ENCODE assay signal across 22 mouse cellular contexts in the genomic region with DNA sequence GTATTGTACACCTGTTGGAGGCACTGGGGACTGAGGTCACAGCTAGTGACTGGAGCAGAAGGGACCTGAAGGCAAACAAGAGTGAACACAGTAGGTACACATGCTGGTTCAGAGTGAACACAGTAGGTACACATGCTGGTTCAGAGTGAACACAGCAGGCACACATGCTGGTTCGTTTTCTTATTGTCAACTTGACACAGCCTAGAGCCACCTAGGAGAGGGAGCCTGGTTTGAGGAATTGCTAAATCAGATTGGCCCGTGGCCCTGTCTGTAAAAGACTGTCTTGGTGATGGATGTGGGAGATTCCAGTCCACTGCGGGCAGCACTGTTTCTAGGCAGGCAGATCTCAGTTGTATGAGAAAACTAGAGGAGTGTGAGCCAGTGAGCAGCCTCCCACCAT. TPM values are rescaled to one million over a fixed set of nuclear protein-coding genes. Genes with fewer than 3 reads are reported as not detected.
DNase-seq lines count a peak whose midpoint lies in the region; ATAC-seq and TF ChIP-seq lines count a peak whose summit lies in the region.
"Had no signal": no experiment of that assay in that cellular context is flagged by ENCODE, and none has a peak within 500 bp of the region (broad histone marks: within the 10 kb centered on the region; RNA-seq: fewer than 3 reads in every experiment).

No protein-coding gene starts in this region.

- ATAC-seq in heart, embryonic 11.5 days (replicated peaks; ENCODE audit: insufficient number of reproducible peaks, low FRiP score, low TSS enrichment) = no peak
- no peak for ATAC-seq in liver, embryonic 13.5 days (ENCODE audit: low read depth)
- ATAC-seq in intestine, postnatal 0 days = no peak
- ATAC-seq: forebrain, postnatal 0 days had no signal

- peak overlapping the region; percentile 88 for H3K27ac ChIP-seq in heart, embryonic 11.5 days (ENCODE audit: low read depth, low read length)
- no peak overlapping the region for H3K27ac ChIP-seq in CH12.LX (ENCODE audit: insufficient read depth, low read depth)
- H3K27ac ChIP-seq in liver, embryonic 13.5 days = peak overlapping the region; percentile 99
- no peak overlapping the region for H3K27ac ChIP-seq in intestine, postnatal 0 days (ENCODE audit: low read depth, low read length)
- H3K27ac ChIP-seq: hindbrain, embryonic 12.5 days; left cerebral cortex, adult 2 months; limb, embryonic 10.5 days; midbrain, embryonic 12.5 days; neural tube, embryonic 12.5 days had no signal

- TF ChIP-seq EP300 in CH12.LX (IDR thresholded peaks at IDR 0.05; ENCODE audit: low read length) = no peak

- no peaks in the 10 kb centered on the region for H3K36me3 ChIP-seq in heart, embryonic 11.5 days (ENCODE audit: control insufficient read depth, insufficient read depth, low read length)
- H3K36me3 ChIP-seq in CH12.LX (replicated peaks in 1 of 2; ENCODE audit: control insufficient read depth in 1 of 2, insufficient read depth in 1 of 2, low read length in 1 of 2) = peaks cover 4 to 34% of the 10 kb centered on the region in 2 experiments
- H3K36me3 ChIP-seq in liver, embryonic 13.5 days = no peaks in the 10 kb centered on the region
- no peaks in the 10 kb centered on the region for H3K36me3 ChIP-seq in intestine, postnatal 0 days (ENCODE audit: control insufficient read depth, insufficient read depth)
- H3K36me3 ChIP-seq: hindbrain, embryonic 12.5 days; limb, embryonic 10.5 days; midbrain, embryonic 12.5 days; neural tube, embryonic 12.5 days had no signal

- WGBS in heart, embryonic 11.5 days (ENCODE audit: insufficient replicate concordance) = 52% methylated on average over 3 of the region's 3 CpGs
- WGBS in liver, embryonic 13.5 days (ENCODE audit: insufficient replicate concordance) = 52% methylated on average over 3 of the region's 3 CpGs
- WGBS in intestine, postnatal 0 days = 79% methylated on average over 3 of the region's 3 CpGs

- H3K4me2 ChIP-seq in heart, embryonic 11.5 days = peak overlapping the region; percentile 37; the same call in 1 of the 2 replicates
- H3K4me2 ChIP-seq in CH12.LX (ENCODE audit: insufficient read depth, low read depth, poor library complexity, severe bottlenecking) = no peak overlapping the region
- peak overlapping the region; percentile 71 for H3K4me2 ChIP-seq in liver, embryonic 13.5 days
- H3K4me2 ChIP-seq in intestine, postnatal 0 days (replicated peaks; ENCODE audit: low read depth) = no peak overlapping the region
- H3K4me2 ChIP-seq: hindbrain, embryonic 12.5 days; midbrain, embryonic 12.5 days; neural tube, embryonic 12.5 days had no signal

- no peak overlapping the region for H3K9ac ChIP-seq in heart, embryonic 11.5 days (ENCODE audit: low read depth, low read length)
- no peak overlapping the region for H3K9ac ChIP-seq in CH12.LX (ENCODE audit: insufficient read depth, low read depth)
- H3K9ac ChIP-seq in liver, embryonic 13.5 days = peak overlapping the region; percentile 78
- H3K9ac ChIP-seq in intestine, postnatal 0 days (ENCODE audit: low read depth, low read length) = no peak overlapping the region
- H3K9ac ChIP-seq: forebrain, postnatal 0 days; hindbrain, embryonic 12.5 days; midbrain, embryonic 12.5 days; neural tube, embryonic 12.5 days had no signal

- H3K4me1 ChIP-seq in heart, embryonic 11.5 days (ENCODE audit: control insufficient read depth, insufficient read depth, low read length) = peaks cover 31% of the 10 kb centered on the region
- H3K4me1 ChIP-seq in CH12.LX (ENCODE audit: control insufficient read depth in 1 of 2, insufficient read depth in 2 of 2) = peaks cover 13 to 76% of the 10 kb centered on the region in 2 experiments
- peaks cover 99% of the 10 kb centered on the region for H3K4me1 ChIP-seq in liver, embryonic 13.5 days (replicated peaks)
- H3K4me1 ChIP-seq in intestine, postnatal 0 days (replicated peaks; ENCODE audit: control insufficient read depth, insufficient read depth, low read length) = peaks cover 13% of the 10 kb centered on the region

- no peaks in the 10 kb centered on the region; the same call in 1 of the 2 replicates for H3K79me2 ChIP-seq in CH12.LX (replicated peaks; ENCODE audit: control insufficient read depth, extremely low read depth, insufficient read depth, poor library complexity, severe bottlenecking)

- H3K9me3 ChIP-seq in heart, embryonic 11.5 days (replicated peaks; ENCODE audit: control insufficient read depth, low read length) = no peaks in the 10 kb centered on the region
- no peaks in the 10 kb centered on the region for H3K9me3 ChIP-seq in CH12.LX (replicated peaks; ENCODE audit: low read length)
- no peaks in the 10 kb centered on the region for H3K9me3 ChIP-seq in liver, embryonic 13.5 days (replicated peaks)
- H3K9me3 ChIP-seq in intestine, postnatal 0 days (ENCODE audit: control insufficient read depth) = no peaks in the 10 kb centered on the region
- H3K9me3 ChIP-seq: hindbrain, embryonic 12.5 days; limb, embryonic 10.5 days; midbrain, embryonic 12.5 days; neural tube, embryonic 12.5 days had no signal

- DNase-seq in heart, adult 8-10 months (ENCODE audit: low spot score) = no peak
- DNase-seq in CH12.LX (ENCODE audit: extremely low read depth) (no peak), MEL-GATA-1-ER (ENCODE audit: extremely low read depth, low read depth) (peak; percentile 84)
- DNase-seq in liver, embryonic 13.5 days = no peak
- no peak for DNase-seq in urinary bladder, postnatal 36 days (ENCODE audit: low spot score in 2 of 2)
- no peak for DNase-seq in retina, postnatal 1 day
- DNase-seq: adrenal gland, postnatal 25 days; cerebellum, adult 18-20 months; forebrain, postnatal 0 days; kidney, adult 9 months; kidney, postnatal 36 days; lung, adult 2 months; spleen, adult 18-20 months; thymus, adult 18-20 months; thymus, postnatal 4 days had no signal

- H3K4me3 ChIP-seq in heart, embryonic 11.5 days (ENCODE audit: low read depth, low read length) = no peak overlapping the region
- H3K4me3 ChIP-seq in CH12.LX (replicated peaks in 1 of 3; ENCODE audit: low read depth in 2 of 3, low read length in 2 of 3, poor library complexity in 1 of 3) = no peak overlapping the region
- peak overlapping the region; percentile 43; the same call in 1 of the 2 replicates for H3K4me3 ChIP-seq in liver, embryonic 13.5 days (replicated peaks)
- H3K4me3 ChIP-seq in intestine, postnatal 0 days (ENCODE audit: low read depth, low read length) = no peak overlapping the region
- H3K4me3 ChIP-seq: hindbrain, embryonic 12.5 days; left cerebral cortex, adult 2 months; limb, embryonic 10.5 days; midbrain, embryonic 12.5 days; neural tube, embryonic 12.5 days had no signal

- TF ChIP-seq RAD21 in CH12.LX (IDR thresholded peaks at IDR 0.05; ENCODE audit: low read depth, low read length) = no peak

- no peak for TF ChIP-seq CTCF in CH12.LX (conservative IDR thresholded peaks at IDR 0.05 in 1 of 2, IDR thresholded peaks at IDR 0.05 in 1 of 2; ENCODE audit: low read depth in 2 of 2, low read length in 2 of 2)
- TF ChIP-seq CTCF in intestine, postnatal 0 days (IDR thresholded peaks at IDR 0.05; ENCODE audit: low read depth) = no peak

- TF ChIP-seq POLR2A in CH12.LX (IDR thresholded peaks at IDR 0.05; ENCODE audit: low read depth, low read length) = no peak

- H3K27me3 ChIP-seq in heart, embryonic 11.5 days (ENCODE audit: control insufficient read depth, insufficient read depth, low read length) = no peaks in the 10 kb centered on the region
- no peaks in the 10 kb centered on the region for H3K27me3 ChIP-seq in CH12.LX (replicated peaks)
- no peaks in the 10 kb centered on the region for H3K27me3 ChIP-seq in liver, embryonic 13.5 days
- no peaks in the 10 kb centered on the region for H3K27me3 ChIP-seq in intestine, postnatal 0 days (replicated peaks; ENCODE audit: control insufficient read depth, insufficient read depth, low read length)
- H3K27me3 ChIP-seq: hindbrain, embryonic 12.5 days; midbrain, embryonic 12.5 days; neural tube, embryonic 12.5 days had no signal

- dilution Hi-C loops in CH12.LX (cut with MboI; ENCODE audit: extremely low pct_ligation_motif_present, extremely low pct_unique_long_range_greater_than_20kb, low sequenced_read_pairs) = no loop called here

- in situ Hi-C loops in CH12.LX (cut with MboI; ENCODE audit: low pct_ligation_motif_present, low pct_unique_long_range_greater_than_20kb, low sequenced_read_pairs) = no loop called here

TF ChIP-seq in CH12.LX, 34 proteins besides CTCF, POLR2A, EP300 and RAD21:
- TF ChIP-seq E2F4 (IDR thresholded peaks at IDR 0.05; ENCODE audit: insufficient replicate concordance, low read depth, low read length) (no peak), ZKSCAN1 (IDR thresholded peaks at IDR 0.05; ENCODE audit: borderline replicate concordance, low read depth, low read length) (peak; percentile 75), PAX5 (IDR thresholded peaks at IDR 0.05; ENCODE audit: low read length) (no peak), IRF4 (IDR thresholded peaks at IDR 0.05; ENCODE audit: low read depth, low read length) (no peak)

RNA-seq across cellular contexts. Expression of a gene that starts 25.0 kb away (rescaled TPM):
- 9.8 and 11.2 TPM in 2 replicates for polyA plus RNA-seq in heart, embryonic 11.5 days (2014; fragmentation: Nextera tagmentation; extraction: Ambion mirVana)
- 1 to 10 TPM; 3.5 to 8.0 (median 4.8) TPM for total RNA-seq in heart, adult 8-10 months (2022)
- total RNA-seq in CH12.LX (2012; rRNA removed) (28.4 and 39.0 TPM in 2 replicates), CH12.LX (2014; rRNA removed) (60.3 and 62.4 TPM in 2 replicates)
- polyA plus RNA-seq in CH12.LX (2012; ENCODE audit: insufficient read length, low read depth) = 25.2 and 26.7 TPM in 2 replicates
- 20.5 and 23.8 TPM in 2 replicates for polyA plus RNA-seq in liver, embryonic 13.5 days (2015; fragmentation: Nextera tagmentation; extraction: Ambion mirVana)
- 14.7 and 16.9 TPM in 2 replicates for polyA plus RNA-seq in intestine, postnatal 0 days (2015; fragmentation: Nextera tagmentation; extraction: Ambion mirVana)

RNA-seq across cellular contexts. Expression of a gene that starts 56.6 kb away (rescaled TPM):
- 178 and 181 TPM in 2 replicates for polyA plus RNA-seq in heart, embryonic 11.5 days (2014; fragmentation: Nextera tagmentation; extraction: Ambion mirVana)
- total RNA-seq in heart, adult 8-10 months (2022) = 10 to 100 TPM; 63.2 to 72.4 (median 71.0) TPM
- total RNA-seq in CH12.LX (2012; rRNA removed) (144 and 180 TPM in 2 replicates), CH12.LX (2014; rRNA removed) (359 and 411 TPM in 2 replicates)
- 197 and 246 TPM in 2 replicates for polyA plus RNA-seq in CH12.LX (2012; ENCODE audit: insufficient read length, low read depth)
- 196 and 222 TPM in 2 replicates for polyA plus RNA-seq in liver, embryonic 13.5 days (2015; fragmentation: Nextera tagmentation; extraction: Ambion mirVana)
- polyA plus RNA-seq in intestine, postnatal 0 days (2015; fragmentation: Nextera tagmentation; extraction: Ambion mirVana) = 201 and 207 TPM in 2 replicates

RNA-seq across cellular contexts. Expression of a gene that starts 56.6 kb away (rescaled TPM):
- 71.7 and 73.5 TPM in 2 replicates for polyA plus RNA-seq in heart, embryonic 11.5 days (2014; fragmentation: Nextera tagmentation; extraction: Ambion mirVana)
- 10 to 100 TPM; 21.3 to 25.8 (median 24.0) TPM for total RNA-seq in heart, adult 8-10 months (2022)
- 86.4 and 91.4 TPM in 2 replicates for total RNA-seq in CH12.LX (2012; rRNA removed)
- 170 and 186 TPM in 2 replicates for total RNA-seq in CH12.LX (2014; rRNA removed)
- 110 and 114 TPM in 2 replicates for polyA plus RNA-seq in CH12.LX (2012; ENCODE audit: insufficient read length, low read depth)
- 79.7 and 94.6 TPM in 2 replicates for polyA plus RNA-seq in liver, embryonic 13.5 days (2015; fragmentation: Nextera tagmentation; extraction: Ambion mirVana)
- polyA plus RNA-seq in intestine, postnatal 0 days (2015; fragmentation: Nextera tagmentation; extraction: Ambion mirVana) = 122 and 133 TPM in 2 replicates

Comparison
In these comparisons a context has a peak if more than half of its experiments do, and no peak if none do; other contexts are left out.
1. H3K27ac ChIP-seq: peak in heart, embryonic 11.5 days (single experiment) and liver, embryonic 13.5 days (single experiment); none in CH12.LX (single experiment) and intestine, postnatal 0 days (single experiment).
2. H3K4me2 ChIP-seq: peak in heart, embryonic 11.5 days (single experiment) and liver, embryonic 13.5 days (single experiment); none in CH12.LX (single experiment) and intestine, postnatal 0 days (single experiment).